Mouse (Mus musculus): Measurements from ENCODE around the gene Hmgb1. TPM values are rescaled to one million over a fixed set of nuclear protein-coding genes. Genes with fewer than 3 reads are reported as not detected.
A peak's percentile ranks its signal among the peaks of the same experiment; 100 is the strongest.

Gene Hmgb1
- total and polyA plus RNA-seq, 3 experiments: 227 to 899 (median 288) TPM

DNA sequence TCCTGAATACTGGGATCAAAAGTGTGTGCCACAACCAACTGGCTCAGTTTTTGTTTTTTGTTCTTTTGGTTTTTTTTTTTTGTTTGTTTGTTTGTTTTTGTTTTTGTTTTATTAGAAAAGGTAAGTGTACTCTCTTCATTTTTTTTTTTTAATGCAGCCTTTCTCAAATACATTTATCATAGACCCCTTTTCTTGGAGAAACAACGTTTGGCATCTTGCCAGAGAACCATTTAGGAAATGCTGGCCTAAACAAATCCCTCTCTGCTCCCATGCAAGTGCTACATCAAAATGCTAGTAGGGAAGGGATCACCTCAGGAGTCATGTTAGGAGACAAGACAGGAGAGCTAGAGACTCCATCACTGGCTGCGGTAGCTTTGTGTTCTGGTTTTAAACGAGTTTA, 76.7 kb downstream of the Hmgb1 start:
- Histone ChIP-seq H3K27ac (ENCODE audit: insufficient read depth, low read depth) (no peak overlapping the region), H3K79me2 (replicated peaks; ENCODE audit: control insufficient read depth, extremely low read depth, insufficient read depth, poor library complexity, severe bottlenecking) (no peaks in the 10 kb centered on the region), H3K9me3 (replicated peaks; ENCODE audit: low read length) (no peaks in the 10 kb centered on the region), H3K4me2 (ENCODE audit: insufficient read depth, low read depth, poor library complexity, severe bottlenecking) (no peak overlapping the region), H3K4me3 (replicated peaks in 1 of 3; ENCODE audit: low read depth in 2 of 3, low read length in 2 of 3, poor library complexity in 1 of 3) (no peak overlapping the region), H3K4me1 (ENCODE audit: control insufficient read depth in 1 of 2, insufficient read depth in 2 of 2) (peaks cover 0 to 11% of the 10 kb centered on the region in 2 experiments; a peak in 2 of 4 replicates), H3K27me3 (replicated peaks) (no peaks in the 10 kb centered on the region), H3K9ac (ENCODE audit: insufficient read depth, low read depth) (no peak overlapping the region), H3K36me3 (replicated peaks in 1 of 2; ENCODE audit: control insufficient read depth in 1 of 2, insufficient read depth in 1 of 2, low read length in 1 of 2) (no peaks in the 10 kb centered on the region)
- TF ChIP-seq ZC3H11A (IDR thresholded peaks at IDR 0.05; ENCODE audit: low read depth, low read length) (no peak), JUN (IDR thresholded peaks at IDR 0.05; ENCODE audit: insufficient read depth, low read depth, low read length) (no peak), CHD1 (IDR thresholded peaks at IDR 0.05; ENCODE audit: low read depth, low read length) (no peak), POLR2AphosphoS2 (IDR thresholded peaks at IDR 0.05; ENCODE audit: low read depth, low read length) (no peak), USF1 (IDR thresholded peaks at IDR 0.05; ENCODE audit: low read depth, low read length) (no peak), ZKSCAN1 (IDR thresholded peaks at IDR 0.05; ENCODE audit: borderline replicate concordance, low read depth, low read length) (no peak), BHLHE40 (IDR thresholded peaks at IDR 0.05; ENCODE audit: low read depth, low read length) (no peak), ZMIZ1 (IDR thresholded peaks at IDR 0.05; ENCODE audit: low read depth, low read length) (no peak), RAD21 (IDR thresholded peaks at IDR 0.05; ENCODE audit: low read depth, low read length) (no peak), TCF12 (IDR thresholded peaks at IDR 0.05; ENCODE audit: low read depth, low read length) (no peak), IRF4 (IDR thresholded peaks at IDR 0.05; ENCODE audit: low read depth, low read length) (no peak), SMC3 (IDR thresholded peaks at IDR 0.05; ENCODE audit: low read depth, low read length) (no peak), SIN3A (IDR thresholded peaks at IDR 0.05; ENCODE audit: low read length) (no peak), POLR2A (IDR thresholded peaks at IDR 0.05; ENCODE audit: low read depth, low read length) (no peak), KAT2A (IDR thresholded peaks at IDR 0.05; ENCODE audit: insufficient replicate concordance, low read length) (no peak), EP300 (IDR thresholded peaks at IDR 0.05; ENCODE audit: low read length) (no peak), CTCF (conservative IDR thresholded peaks at IDR 0.05 in 1 of 2, IDR thresholded peaks at IDR 0.05 in 1 of 2; ENCODE audit: low read depth in 2 of 2, low read length in 2 of 2) (no peak), USF2 (conservative IDR thresholded peaks at IDR 0.05; ENCODE audit: low read depth, low read length) (no peak)
- DNase-seq (ENCODE audit: extremely low read depth): no peak
- in situ Hi-C loops (cut with MboI; ENCODE audit: low pct_ligation_motif_present, low pct_unique_long_range_greater_than_20kb, low sequenced_read_pairs): no loop called here
- dilution Hi-C loops (cut with MboI; ENCODE audit: extremely low pct_ligation_motif_present, extremely low pct_unique_long_range_greater_than_20kb, low sequenced_read_pairs): no loop called here

DNA sequence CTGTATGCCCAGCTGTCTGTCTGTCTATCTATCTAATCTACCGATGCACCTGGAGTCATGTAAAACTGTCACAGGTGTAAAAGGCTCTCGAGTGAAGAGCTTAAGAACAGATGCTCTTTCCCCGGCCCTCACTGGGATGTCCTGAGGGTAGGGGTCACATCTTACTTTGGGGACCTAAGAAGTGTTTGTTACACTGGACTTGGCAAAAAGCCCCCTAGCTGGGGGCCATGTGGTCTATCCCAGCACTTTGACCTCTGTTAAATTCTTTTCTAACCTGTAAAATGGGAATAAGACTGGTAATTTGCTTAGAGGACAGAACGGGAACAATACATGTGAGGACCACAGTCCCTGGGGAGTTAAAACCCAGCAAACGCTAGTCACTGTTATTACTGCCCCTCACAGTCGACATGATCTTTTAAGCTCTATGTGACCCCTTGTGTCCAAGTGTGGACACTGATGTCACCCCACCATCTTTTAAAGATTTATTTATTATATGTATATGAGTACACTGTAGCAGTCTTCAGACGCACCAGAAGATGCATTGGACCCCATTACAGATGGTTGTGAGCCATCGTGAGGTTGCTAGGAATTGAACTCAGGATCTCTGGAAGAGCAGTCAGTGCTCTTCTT, 80.1 kb downstream of the Hmgb1 start:
- H3K79me2 ChIP-seq (replicated peaks; ENCODE audit: control insufficient read depth, extremely low read depth, insufficient read depth, poor library complexity, severe bottlenecking): no peaks in the 10 kb centered on the region
- no peak overlapping the region for H3K4me3 ChIP-seq (replicated peaks in 1 of 3; ENCODE audit: low read depth in 2 of 3, low read length in 2 of 3, poor library complexity in 1 of 3)
- dilution Hi-C loops (cut with MboI; ENCODE audit: extremely low pct_ligation_motif_present, extremely low pct_unique_long_range_greater_than_20kb, low sequenced_read_pairs): no loop called here
- H3K36me3 ChIP-seq (replicated peaks in 1 of 2; ENCODE audit: control insufficient read depth in 1 of 2, insufficient read depth in 1 of 2, low read length in 1 of 2): no peaks in the 10 kb centered on the region
- no peak overlapping the region for H3K4me2 ChIP-seq (ENCODE audit: insufficient read depth, low read depth, poor library complexity, severe bottlenecking)
- H3K9me3 ChIP-seq (replicated peaks; ENCODE audit: low read length): peaks cover 8% of the 10 kb centered on the region
- in situ Hi-C loops (cut with MboI; ENCODE audit: low pct_ligation_motif_present, low pct_unique_long_range_greater_than_20kb, low sequenced_read_pairs): no loop called here
- no peak for DNase-seq (ENCODE audit: extremely low read depth)
- no peak overlapping the region for H3K9ac ChIP-seq (ENCODE audit: insufficient read depth, low read depth)
- no peak overlapping the region for H3K27ac ChIP-seq (ENCODE audit: insufficient read depth, low read depth)
- peaks cover 4 to 20% of the 10 kb centered on the region in 2 experiments for H3K4me1 ChIP-seq (ENCODE audit: control insufficient read depth in 1 of 2, insufficient read depth in 2 of 2)
- no peaks in the 10 kb centered on the region for H3K27me3 ChIP-seq (replicated peaks)
- no peak for TF ChIP-seq JUND (conservative IDR thresholded peaks at IDR 0.05; ENCODE audit: low read depth, low read length)
- TF ChIP-seq CTCF (conservative IDR thresholded peaks at IDR 0.05 in 1 of 2, IDR thresholded peaks at IDR 0.05 in 1 of 2; ENCODE audit: low read depth in 2 of 2, low read length in 2 of 2): peak in 1 of 2 experiments; percentile 61; a peak in 2 of 4 replicates
- 0 out of 2 replicates have a peak, but pooled peaks have one; percentile 41 for TF ChIP-seq MAZ (IDR thresholded peaks at IDR 0.05; ENCODE audit: low read depth, low read length)
- no peak for TF ChIP-seq TBP (conservative IDR thresholded peaks at IDR 0.05; ENCODE audit: low read depth, low read length)
- peak; percentile 7; the same call in 1 of the 2 replicates for TF ChIP-seq BHLHE40 (IDR thresholded peaks at IDR 0.05; ENCODE audit: low read depth, low read length)
- no peak for TF ChIP-seq ZKSCAN1 (IDR thresholded peaks at IDR 0.05; ENCODE audit: borderline replicate concordance, low read depth, low read length)
- 0 out of 2 replicates have a peak, but pooled peaks have one; percentile 41 for TF ChIP-seq MYC (IDR thresholded peaks at IDR 0.05; ENCODE audit: low read depth, low read length)
- TF ChIP-seq HCFC1 (IDR thresholded peaks at IDR 0.05; ENCODE audit: low read depth, low read length): no peak
- peak; percentile 58 for TF ChIP-seq RAD21 (IDR thresholded peaks at IDR 0.05; ENCODE audit: low read depth, low read length)
- peak; percentile 13; the same call in 1 of the 2 replicates for TF ChIP-seq ZC3H11A (IDR thresholded peaks at IDR 0.05; ENCODE audit: low read depth, low read length)
- no peak for TF ChIP-seq ZNF384 (IDR thresholded peaks at IDR 0.05; ENCODE audit: low read depth, low read length)
- TF ChIP-seq JUN (IDR thresholded peaks at IDR 0.05; ENCODE audit: insufficient read depth, low read depth, low read length): no peak
- TF ChIP-seq SMC3 (IDR thresholded peaks at IDR 0.05; ENCODE audit: low read depth, low read length): peak; percentile 64

Data from CH12.LX (cell line).